Mouse (Mus musculus): ENCODE results near the gene Pygo2.

GRCm38 (mm10) chr3:89386438-89387420 lies 43.3 kb upstream of the Pygo2 start:
- TF ChIP-seq CTCF (IDR thresholded peaks at IDR 0.05; ENCODE audit: extremely low read depth, insufficient read length, insufficient replicate concordance, low read depth, low read length) (no peak), POLR2A (IDR thresholded peaks at IDR 0.05; ENCODE audit: low read depth, low read length) (no peak)

All from small intestine, adult 2 months (tissue).